Mouse (Mus musculus): Measurements from ENCODE around the gene Mid1. TPM values are rescaled to one million over a fixed set of nuclear protein-coding genes. Genes with fewer than 3 reads are reported as not detected.

The Mid1 gene
- 1.1 and 1.6 TPM in 2 replicates for polyA plus RNA-seq (2015; fragmentation: Nextera tagmentation; extraction: Ambion mirVana)

GRCm38 (mm10) chrX:169685131-169685530, at the start of gene Mid1:
Gene Mid1, plus strand, starts transcription at chrX:169685199.
- peak within 1 kb of the TSS; percentile 32 for H3K4me3 ChIP-seq (ENCODE audit: low read depth, low read length)
- H3K4me2 ChIP-seq (ENCODE audit: low read depth, low read length) = peak within 1 kb of the TSS; percentile 53
- DNase-seq (no peak), ATAC-seq (no peak)
- 0 out of 2 replicates have a peak within 1 kb of the TSS, but pooled peaks have one; percentile 26 for H3K9ac ChIP-seq (replicated peaks)
- no peaks in the 10 kb centered on the region for H3K4me1 ChIP-seq (ENCODE audit: insufficient read depth)
- no peaks in the 10 kb centered on the region for H3K27me3 ChIP-seq (ENCODE audit: insufficient read depth, low read length)
- WGBS (ENCODE audit: insufficient replicate concordance) = 22% methylated on average over 10 of the region's 10 CpGs
- H3K27ac ChIP-seq (ENCODE audit: low read depth) = no peak within 1 kb of the TSS
- TF ChIP-seq CTCF (IDR thresholded peaks at IDR 0.05; ENCODE audit: low read depth) = no peak
- no peak for TF ChIP-seq EP300 (IDR thresholded peaks at IDR 0.05; ENCODE audit: low read depth)
- H3K36me3 ChIP-seq (replicated peaks; ENCODE audit: insufficient read depth, low read length) = no peaks in the 10 kb centered on the region
- no peaks in the 10 kb centered on the region for H3K9me3 ChIP-seq (ENCODE audit: low read length)

- Histone ChIP-seq H3K4me1 (ENCODE audit: insufficient read depth) (no peaks in the 10 kb centered on the region), H3K27me3 (ENCODE audit: insufficient read depth, low read length) (no peaks in the 10 kb centered on the region), H3K36me3 (replicated peaks; ENCODE audit: insufficient read depth, low read length) (no peaks in the 10 kb centered on the region), H3K4me2 (ENCODE audit: low read depth, low read length) (no peak overlapping the region), H3K9me3 (ENCODE audit: low read length) (no peaks in the 10 kb centered on the region), H3K9ac (replicated peaks) (no peak overlapping the region), H3K27ac (ENCODE audit: low read depth) (no peak overlapping the region), H3K4me3 (ENCODE audit: low read depth, low read length) (no peak overlapping the region)
- DNase-seq (no peak), ATAC-seq (no peak)
- TF ChIP-seq CTCF (IDR thresholded peaks at IDR 0.05; ENCODE audit: low read depth) (no peak), EP300 (IDR thresholded peaks at IDR 0.05; ENCODE audit: low read depth) (no peak)
These were observed 11.9 kb upstream of the Mid1 start for GRCm38 (mm10) chrX:169673056-169673455.

- no peak for DNase-seq
- TF ChIP-seq CTCF (IDR thresholded peaks at IDR 0.05; ENCODE audit: low read depth) (no peak), EP300 (IDR thresholded peaks at IDR 0.05; ENCODE audit: low read depth) (no peak; the same call in 1 of the 2 replicates)
- Histone ChIP-seq H3K9ac (replicated peaks) (no peak overlapping the region), H3K27me3 (ENCODE audit: insufficient read depth, low read length) (no peaks in the 10 kb centered on the region), H3K4me1 (ENCODE audit: insufficient read depth) (no peaks in the 10 kb centered on the region), H3K4me3 (ENCODE audit: low read depth, low read length) (no peak overlapping the region), H3K27ac (ENCODE audit: low read depth) (no peak overlapping the region), H3K4me2 (ENCODE audit: low read depth, low read length) (no peak overlapping the region), H3K9me3 (ENCODE audit: low read length) (no peaks in the 10 kb centered on the region), H3K36me3 (replicated peaks; ENCODE audit: insufficient read depth, low read length) (no peaks in the 10 kb centered on the region)
- WGBS (ENCODE audit: insufficient replicate concordance) = 45% methylated on average over 4 of the region's 4 CpGs
- ATAC-seq = no peak
These were observed 8.7 kb upstream of the Mid1 start for GRCm38 (mm10) chrX:169676313-169676712.

GRCm38 (mm10) chrX:169685731-169686130, 732 bp downstream of the Mid1 start:
- WGBS (ENCODE audit: insufficient replicate concordance) = 42% methylated on average over 8 of the region's 8 CpGs
- Histone ChIP-seq H3K4me3 (ENCODE audit: low read depth, low read length) (no peak overlapping the region), H3K4me2 (ENCODE audit: low read depth, low read length) (peak overlapping the region; percentile 53), H3K27ac (ENCODE audit: low read depth) (no peak overlapping the region), H3K36me3 (replicated peaks; ENCODE audit: insufficient read depth, low read length) (no peaks in the 10 kb centered on the region), H3K9me3 (ENCODE audit: low read length) (no peaks in the 10 kb centered on the region), H3K9ac (replicated peaks) (no peak overlapping the region), H3K4me1 (ENCODE audit: insufficient read depth) (no peaks in the 10 kb centered on the region), H3K27me3 (ENCODE audit: insufficient read depth, low read length) (no peaks in the 10 kb centered on the region)
- TF ChIP-seq CTCF (IDR thresholded peaks at IDR 0.05; ENCODE audit: low read depth) = no peak
- no peak for TF ChIP-seq EP300 (IDR thresholded peaks at IDR 0.05; ENCODE audit: low read depth)
- DNase-seq (no peak), ATAC-seq (no peak)

GRCm38 (mm10) chrX:169691217-169691616, 6.2 kb downstream of the Mid1 start:
- DNase-seq = no peak
- Histone ChIP-seq H3K27ac (ENCODE audit: low read depth) (no peak overlapping the region), H3K36me3 (replicated peaks; ENCODE audit: insufficient read depth, low read length) (no peaks in the 10 kb centered on the region), H3K27me3 (ENCODE audit: insufficient read depth, low read length) (no peaks in the 10 kb centered on the region), H3K9ac (replicated peaks) (no peak overlapping the region), H3K4me1 (ENCODE audit: insufficient read depth) (no peaks in the 10 kb centered on the region), H3K9me3 (ENCODE audit: low read length) (no peaks in the 10 kb centered on the region), H3K4me2 (ENCODE audit: low read depth, low read length) (no peak overlapping the region), H3K4me3 (ENCODE audit: low read depth, low read length) (no peak overlapping the region)
- 57% methylated on average over 2 of the region's 2 CpGs for WGBS (ENCODE audit: insufficient replicate concordance)
- ATAC-seq = no peak
- TF ChIP-seq CTCF (IDR thresholded peaks at IDR 0.05; ENCODE audit: low read depth) = no peak
- no peak for TF ChIP-seq EP300 (IDR thresholded peaks at IDR 0.05; ENCODE audit: low read depth)

GRCm38 (mm10) chrX:169691675-169692074, 6.7 kb downstream of the Mid1 start:
- Histone ChIP-seq H3K27ac (ENCODE audit: low read depth) (no peak overlapping the region), H3K4me1 (ENCODE audit: insufficient read depth) (no peaks in the 10 kb centered on the region), H3K4me3 (ENCODE audit: low read depth, low read length) (no peak overlapping the region), H3K9ac (replicated peaks) (no peak overlapping the region), H3K27me3 (ENCODE audit: insufficient read depth, low read length) (no peaks in the 10 kb centered on the region), H3K4me2 (ENCODE audit: low read depth, low read length) (no peak overlapping the region), H3K9me3 (ENCODE audit: low read length) (no peaks in the 10 kb centered on the region), H3K36me3 (replicated peaks; ENCODE audit: insufficient read depth, low read length) (no peaks in the 10 kb centered on the region)
- peak; percentile 36; the same call in 1 of the 2 replicates for ATAC-seq
- no peak for TF ChIP-seq CTCF (IDR thresholded peaks at IDR 0.05; ENCODE audit: low read depth)
- no peak for TF ChIP-seq EP300 (IDR thresholded peaks at IDR 0.05; ENCODE audit: low read depth)
- 73% methylated on average over 2 of the region's 2 CpGs for WGBS (ENCODE audit: insufficient replicate concordance)
- DNase-seq = no peak
